Mouse (Mus musculus): ENCODE measurements around the gene Iltifb.

GRCm38 (mm10) chr10:118294938-118295337 lies at the start of gene Iltifb:
- TF ChIP-seq CTCF (IDR thresholded peaks at IDR 0.05; ENCODE audit: borderline replicate concordance, insufficient read depth, low read depth, low read length) (no peak), POLR2A (IDR thresholded peaks at IDR 0.05; ENCODE audit: borderline replicate concordance, insufficient read depth, low read length) (no peak)
